Mouse (Mus musculus) spleen, adult 2 months (tissue): Measurements from ENCODE around the gene Pepd.

Experiments
- CTCF ChIP-seq: fragments of 200-500 bp; IDR thresholded peaks from 2 replicates; pipeline ENCODE4 v1.5.1; 2011; ENCODE audit warnings: mild to moderate bottlenecking, inconsistent platforms; ENCODE audit not compliant: insufficient read depth, insufficient read length, insufficient replicate concordance; ENCODE audit errors: extremely low read depth
- POLR2A ChIP-seq: fragments of 200-500 bp; IDR thresholded peaks from 2 replicates; pipeline ENCODE4 v1.6.1; 2011; ENCODE audit warnings: low read depth, low read length, inconsistent platforms

GRCm38 (mm10) chr7:35013228-35013627 lies 101.0 kb downstream of the Pepd start:
- TF ChIP-seq CTCF (no peak), POLR2A (no peak)
